Mouse (Mus musculus) kidney, postnatal 36 days (tissue): ENCODE data around the gene Col3a1.

Source experiments
- DNase-seq, 2 experiments: peaks; one replicate each; pipeline ENCODE4 v3.0.0; 2021 to 2022; ENCODE audit warnings: mixed read lengths in 2 of 2

Gene Col3a1

DNA sequence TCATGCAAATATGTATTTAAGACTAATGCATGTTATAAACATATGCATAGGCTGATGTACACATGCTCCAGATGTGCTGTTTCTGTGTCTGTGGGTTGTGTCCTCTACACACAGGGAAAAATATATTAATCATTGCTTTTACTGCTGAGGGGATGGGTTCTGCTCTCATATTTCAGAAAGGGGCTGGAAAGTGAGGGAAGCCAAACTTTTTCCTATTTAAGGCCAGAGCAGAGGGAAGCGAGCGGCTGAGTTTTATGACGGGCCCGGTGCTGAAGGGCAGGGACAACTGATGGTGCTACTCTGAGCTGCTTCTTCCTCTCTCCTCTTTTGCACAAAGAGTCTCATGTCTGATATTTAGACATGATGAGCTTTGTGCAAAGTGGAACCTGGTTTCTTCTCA lies at the start of gene Col3a1:
Gene Col3a1, plus strand, starts transcription at position 151 of the 400 bp plus-strand sequence.
- peak; percentile 25 to 29 for DNase-seq

DNA sequence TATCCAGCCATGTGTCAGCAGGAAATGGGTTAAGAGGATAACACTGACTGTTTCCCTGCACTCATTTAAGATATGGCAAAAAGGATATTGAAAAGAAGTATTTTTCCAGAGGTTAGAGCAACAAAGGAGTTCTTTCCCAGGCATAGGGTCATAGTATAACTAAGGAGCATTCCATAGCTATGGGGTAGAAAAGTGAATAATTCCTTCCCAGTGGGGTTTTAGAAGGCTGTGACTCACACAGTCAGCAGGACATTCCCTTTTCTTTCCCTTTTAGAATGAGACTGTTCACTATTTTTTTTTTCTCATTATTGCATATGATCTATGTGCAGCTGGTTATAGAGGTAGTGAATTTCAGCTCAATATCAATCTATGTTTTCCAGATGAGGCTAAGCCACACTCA lies 41.9 kb upstream of the Col3a1 start:
- no peak for DNase-seq

DNA sequence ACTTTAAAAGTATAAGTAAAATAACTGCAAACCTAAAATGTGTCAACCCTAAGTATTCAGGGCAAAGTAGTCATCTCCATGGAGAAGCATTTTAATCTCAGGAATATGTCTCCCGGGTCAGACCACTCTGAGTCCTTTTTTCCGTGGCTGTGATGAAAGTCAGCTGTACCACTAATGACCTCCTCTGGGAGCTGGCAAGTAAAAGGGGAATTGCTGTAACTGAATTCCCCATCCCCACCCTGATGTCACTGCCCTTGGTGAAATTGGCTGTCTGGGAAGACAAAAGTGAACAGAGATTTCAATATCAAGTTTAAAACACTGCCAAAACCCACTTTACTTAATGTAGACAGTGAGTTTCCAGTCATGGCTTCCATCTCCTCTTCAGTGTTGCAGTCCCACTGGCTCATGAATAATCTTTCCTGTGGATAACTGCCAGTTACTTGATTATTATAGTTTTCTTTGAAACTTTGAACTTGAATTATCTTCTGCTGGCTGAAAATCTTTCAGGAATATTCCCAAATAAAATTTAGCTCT lies 35.3 kb upstream of the Col3a1 start:
- no peak for DNase-seq

DNA sequence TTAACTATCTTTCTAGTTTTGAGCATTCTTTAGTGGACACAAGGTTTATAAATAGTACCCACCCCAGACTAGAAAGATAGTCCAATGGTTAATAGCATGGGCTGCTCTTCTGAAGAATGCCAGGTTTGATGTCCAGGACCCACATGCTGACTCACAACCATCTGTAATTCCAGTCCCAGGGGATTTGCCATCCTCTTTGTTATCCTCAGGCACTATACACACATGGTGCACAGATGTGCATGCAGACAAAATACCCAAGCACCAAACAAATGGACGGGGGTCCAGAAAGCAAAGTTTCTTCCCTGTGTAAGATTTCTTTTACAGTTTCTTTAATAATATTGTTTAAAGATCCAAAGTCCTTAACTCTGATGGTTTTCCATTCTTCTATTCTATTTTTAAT lies 23.4 kb upstream of the Col3a1 start:
- DNase-seq, result no peak

- no peak for DNase-seq
Observed at GRCm38 (mm10) chr1:45290037-45290436, 21.3 kb upstream of the Col3a1 start.

DNA sequence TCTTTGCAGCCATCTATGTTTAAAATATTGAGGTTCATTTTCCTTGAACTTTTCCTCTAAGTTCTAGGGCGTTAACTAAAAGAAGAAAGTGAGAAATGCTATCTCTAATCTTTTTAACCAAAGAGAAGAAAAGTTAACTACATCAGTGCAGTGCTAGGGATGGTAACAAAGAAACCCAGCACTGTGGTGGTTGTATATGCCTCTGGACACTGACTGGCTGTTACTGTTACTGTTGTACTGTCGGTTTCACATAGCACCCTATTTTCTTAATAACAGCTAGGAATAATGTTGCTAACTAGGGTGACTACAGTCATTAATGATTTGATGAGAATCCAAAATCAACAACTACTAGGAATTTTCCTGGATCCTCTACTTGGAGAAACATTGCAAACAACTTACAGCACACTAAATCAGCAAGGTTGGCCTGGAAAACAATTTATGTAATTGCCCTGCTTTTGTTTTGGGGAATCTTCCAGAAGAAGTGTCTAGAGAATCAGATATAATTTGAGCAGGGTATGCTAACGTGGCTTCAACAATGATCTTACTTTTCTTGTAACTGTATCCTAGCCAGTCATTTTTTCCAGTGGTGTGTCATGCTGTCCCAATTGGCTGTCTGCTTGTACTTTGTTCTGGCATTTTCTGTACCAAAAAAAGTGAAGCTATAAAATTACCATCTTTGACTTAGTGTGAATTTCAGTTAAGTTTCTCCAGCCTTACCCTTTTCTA lies 11.8 kb upstream of the Col3a1 start:
- DNase-seq, result no peak

DNA sequence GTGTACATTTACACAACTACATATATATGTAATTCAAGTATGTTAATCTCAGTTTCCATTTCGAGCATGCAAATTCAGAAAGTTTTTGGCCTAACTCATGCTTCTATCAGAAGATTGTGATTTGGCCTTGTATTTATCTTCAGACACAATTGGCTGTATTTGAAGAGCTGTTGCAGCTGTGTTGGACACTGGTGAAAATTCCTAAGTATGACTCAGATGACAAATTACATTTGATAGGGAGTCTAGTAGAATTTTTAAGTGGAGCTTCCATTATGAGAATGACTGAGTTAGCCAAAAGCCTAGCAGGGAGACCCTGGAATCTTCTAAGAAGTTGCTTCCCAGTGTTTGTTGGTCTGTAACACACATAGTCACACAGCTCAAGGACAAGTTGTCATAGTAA lies 7.1 kb upstream of the Col3a1 start:
- DNase-seq, result no peak

- no peak for DNase-seq
Observed at GRCm38 (mm10) chr1:45309015-45309414, 2.3 kb upstream of the Col3a1 start.

DNA sequence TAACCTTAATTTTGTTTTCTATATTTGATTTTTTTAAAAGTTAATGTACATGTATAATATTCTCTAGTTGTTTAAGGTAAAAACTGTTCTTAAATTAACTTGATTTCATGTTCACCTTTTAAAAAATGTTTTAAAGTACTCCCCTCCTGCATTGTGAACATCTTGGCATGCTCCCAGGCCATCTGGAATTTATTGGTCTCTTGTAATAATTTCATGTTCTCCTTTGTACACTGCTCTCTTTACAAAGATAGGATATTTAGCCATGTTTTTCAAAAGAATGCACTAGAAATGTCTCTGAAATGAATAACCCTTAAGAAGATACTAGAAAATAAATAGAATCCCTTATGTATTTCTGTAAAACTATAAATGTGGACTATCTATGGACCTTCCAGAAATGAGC lies 624 bp downstream of the Col3a1 start:
- DNase-seq, result no peak

DNA sequence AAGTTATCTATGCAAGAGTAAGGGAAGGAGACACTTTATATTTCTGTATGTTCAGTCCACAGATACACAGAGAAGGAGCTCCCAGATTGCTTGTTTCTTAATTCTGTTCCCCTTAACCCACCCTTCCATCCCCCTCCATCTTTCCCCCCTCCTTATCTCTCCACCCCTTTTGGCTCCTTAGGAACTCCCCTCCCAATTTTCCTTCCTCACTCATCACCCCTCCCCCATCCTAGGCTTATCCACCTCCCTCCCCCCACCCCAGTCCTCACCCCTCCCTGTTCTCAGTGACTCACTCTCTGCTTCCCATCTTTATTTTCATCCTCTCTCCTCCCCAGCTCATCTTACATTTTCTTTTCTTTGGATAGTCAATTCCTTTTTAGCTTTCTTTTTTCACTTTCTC lies 1.5 kb downstream of the Col3a1 start:
- no peak for DNase-seq

- peak; percentile 21 to 35 for DNase-seq
Observed at GRCm38 (mm10) chr1:45313696-45314295, 2.5 kb downstream of the Col3a1 start.

GRCm38 (mm10) chr1:45315767-45316528 lies 4.6 kb downstream of the Col3a1 start:
- no peak for DNase-seq

DNA sequence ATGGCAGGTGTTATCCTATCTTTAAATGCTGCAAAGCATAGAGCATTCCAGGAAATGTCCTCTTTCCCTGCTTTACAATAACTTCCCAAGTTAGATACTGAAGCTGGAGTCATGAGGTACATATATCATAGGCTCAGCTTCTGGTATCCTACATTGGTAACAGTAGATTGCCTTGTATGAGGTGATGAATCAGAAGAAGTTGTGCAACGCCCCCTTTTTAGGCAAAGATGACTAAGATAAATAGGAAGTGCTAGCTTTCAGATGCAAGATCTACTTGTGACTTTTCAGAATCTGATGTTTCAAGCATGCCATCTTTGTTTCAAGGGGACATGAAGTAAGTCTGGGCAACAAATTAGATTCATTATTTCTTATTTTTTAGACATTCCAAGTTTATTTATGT lies 6.9 kb downstream of the Col3a1 start:
- DNase-seq, result no peak

DNA sequence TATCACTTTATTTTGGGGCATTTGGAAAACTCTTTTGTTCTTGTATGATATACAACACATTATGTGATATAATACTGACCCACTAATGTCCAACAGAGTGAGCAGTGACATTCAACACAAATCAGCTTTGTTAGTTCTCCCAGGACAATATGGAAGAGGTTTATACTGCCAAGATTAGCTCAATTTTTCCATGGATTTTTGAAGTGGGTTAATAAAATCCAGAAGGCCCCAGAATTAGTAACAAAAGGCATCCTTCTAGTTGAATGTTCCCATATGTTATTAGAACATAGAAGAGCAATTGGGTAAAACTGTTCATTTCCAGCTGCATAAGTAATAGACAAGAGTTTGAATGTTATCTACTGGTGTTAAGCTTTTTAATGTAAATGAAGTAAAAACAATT lies 9.5 kb downstream of the Col3a1 start:
- DNase-seq, result no peak

GRCm38 (mm10) chr1:45329149-45329548 lies 17.8 kb downstream of the Col3a1 start:
- no peak for DNase-seq

DNA sequence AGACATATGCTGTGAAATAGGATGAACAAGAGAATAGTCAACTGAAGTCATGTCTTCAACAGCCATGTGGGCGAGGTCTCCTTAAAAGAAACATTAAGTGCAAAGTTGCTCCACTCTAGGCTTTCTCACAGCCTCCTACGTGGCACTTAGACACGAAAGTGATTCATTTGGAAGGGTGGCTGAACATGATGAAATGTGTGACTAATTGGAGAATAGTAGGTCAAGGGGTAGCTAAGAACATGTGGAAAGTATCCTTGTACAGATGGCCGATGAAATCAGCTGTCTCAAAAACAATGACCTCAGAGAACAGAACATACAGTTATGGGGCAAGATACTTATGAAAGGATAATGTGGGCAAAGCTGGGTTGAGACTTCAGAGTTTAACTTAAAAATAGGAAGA lies 44.6 kb downstream of the Col3a1 start:
- DNase-seq, result peak in 1 of 2 experiments; percentile 16

DNA sequence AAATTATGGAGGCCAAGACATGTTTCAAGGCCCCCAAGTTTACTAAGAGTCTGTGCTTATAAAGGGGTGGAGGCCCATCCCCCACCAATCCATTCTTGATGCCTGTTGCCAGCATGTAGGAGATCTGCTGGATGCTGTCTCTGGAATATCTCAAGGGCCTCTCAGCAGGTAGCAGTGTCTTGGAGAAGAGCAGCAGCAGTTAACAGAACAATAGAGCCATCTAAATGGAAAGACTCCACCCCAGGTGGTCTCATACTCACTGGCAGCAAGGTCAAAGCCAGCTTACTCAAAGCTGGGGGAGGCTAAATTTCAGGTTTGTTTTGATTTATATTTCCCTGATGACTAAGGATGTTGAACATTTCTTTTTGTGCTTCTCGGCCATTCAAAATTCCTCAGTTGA lies 46.7 kb downstream of the Col3a1 start:
- no peak for DNase-seq

DNA sequence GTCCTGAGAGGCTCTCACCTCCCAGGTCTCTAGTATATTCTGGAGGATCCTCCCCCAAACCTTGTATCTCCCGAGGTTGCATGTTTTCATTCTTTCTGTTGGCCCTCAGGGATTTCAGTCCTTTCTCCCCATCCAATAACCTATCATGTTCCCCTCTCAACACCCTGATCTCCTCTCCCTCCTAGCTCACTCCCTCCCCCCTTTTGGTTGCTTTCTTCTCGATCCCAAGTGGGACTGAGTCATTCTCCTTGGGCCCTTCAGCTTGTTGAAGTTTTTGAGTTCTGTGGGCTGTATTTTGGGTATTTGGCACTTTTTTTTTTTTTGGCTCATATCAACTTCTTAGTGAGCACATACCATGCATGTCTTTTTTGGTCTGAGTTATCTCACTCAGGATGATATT lies 47.8 kb downstream of the Col3a1 start:
- DNase-seq, result no peak

GRCm38 (mm10) chr1:45359673-45360072 lies 48.3 kb downstream of the Col3a1 start:
- no peak for DNase-seq

- DNase-seq, result no peak
Observed at GRCm38 (mm10) chr1:45363274-45363673, 51.9 kb downstream of the Col3a1 start.

DNA sequence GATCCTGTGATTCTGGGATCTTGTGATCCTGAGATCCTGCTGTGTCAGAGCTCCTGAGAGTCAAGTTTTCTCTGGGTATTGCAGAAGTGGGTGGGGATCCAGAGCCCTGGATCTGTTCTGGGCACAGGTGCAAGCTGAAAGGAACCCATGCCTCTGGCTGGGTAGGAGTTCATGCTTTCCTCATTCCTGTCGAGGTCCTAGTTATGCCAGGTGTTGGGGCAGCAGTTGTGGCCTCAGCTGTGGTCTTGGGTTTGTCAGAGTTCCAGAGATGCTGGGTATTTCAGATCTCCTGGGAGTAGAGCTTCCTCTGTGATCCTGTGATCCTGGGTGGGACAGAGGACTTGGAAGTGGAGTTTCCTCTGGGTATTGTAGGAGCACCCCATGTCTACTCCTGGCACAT lies 54.1 kb downstream of the Col3a1 start:
- no peak for DNase-seq

- no peak for DNase-seq
Observed at GRCm38 (mm10) chr1:45379992-45380690, 68.8 kb downstream of the Col3a1 start.

DNA sequence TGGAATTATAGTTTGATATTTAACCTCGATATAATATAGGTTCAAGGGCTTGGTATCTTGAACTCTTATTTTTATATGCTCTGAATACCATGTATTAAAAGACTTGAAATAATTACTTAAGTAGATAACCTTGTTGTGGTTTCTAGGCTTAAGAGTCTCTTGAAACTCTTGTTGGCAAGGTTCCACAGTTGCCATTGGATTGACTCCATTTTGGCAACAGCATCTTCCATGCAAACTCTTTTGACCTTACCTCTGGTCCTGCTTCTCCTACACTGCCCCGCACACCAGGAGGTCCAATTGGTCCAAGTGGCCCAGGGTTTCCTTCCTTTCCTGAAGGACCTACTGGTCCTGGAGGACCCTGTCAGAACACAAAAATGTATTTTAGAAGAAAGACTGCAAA lies 70.5 kb downstream of the Col3a1 start:
- no peak for DNase-seq
